Mouse (Mus musculus): Measurements from ENCODE around the gene A430078G23Rik. TPM values are rescaled to one million over a fixed set of nuclear protein-coding genes. Genes with fewer than 3 reads are reported as not detected.
A peak's percentile ranks its signal among the peaks of the same experiment; 100 is the strongest.
"Not testable (repeated sequence)": the region's sequence is repeated elsewhere in the genome, so short reads cannot be mapped to it uniquely, and the experiment has no call there.

The A430078G23Rik gene
- 1.6 and 3.1 TPM in 2 replicates for polyA plus RNA-seq (2012; rRNA removed)

- peak; percentile 16 for DNase-seq
These were observed at the start of gene A430078G23Rik for GRCm38 (mm10) chr8:3353189-3353810. TSS of gene A430078G23Rik (plus strand) at chr8:3353415.

GRCm38 (mm10) chr8:3308205-3308800 lies 44.9 kb upstream of the A430078G23Rik start:
- not testable (repeated sequence) for H3K4me1 ChIP-seq (ENCODE audit: control insufficient read depth, insufficient read depth, low read length); DNase-seq; H3K4me3 ChIP-seq (replicated peaks; ENCODE audit: extremely low read depth, low read depth, low read length)
- WGBS, result 80% methylated on average over 13 of the region's 13 CpGs

More at GRCm38 (mm10) chr8:3353189-3353810, at the start of gene A430078G23Rik:
- WGBS, result 32% methylated on average over 13 of the region's 13 CpGs
- TF ChIP-seq CTCF (IDR thresholded peaks at IDR 0.05; ENCODE audit: insufficient read depth, low read length) (no peak), POLR2A (IDR thresholded peaks at IDR 0.05; ENCODE audit: borderline replicate concordance, extremely low read depth, low read depth, low read length) (no peak)
- Histone ChIP-seq H3K4me3 (replicated peaks; ENCODE audit: extremely low read depth, low read depth, low read length) (peak within 1 kb of the TSS; percentile 40), H3K4me1 (ENCODE audit: control insufficient read depth, insufficient read depth, low read length) (no peaks in the 10 kb centered on the region; the same call in 1 of the 2 replicates)

GRCm38 (mm10) chr8:3309636-3310035 lies 43.6 kb upstream of the A430078G23Rik start:
- DNase-seq, result no peak
- no peaks in the 10 kb centered on the region for H3K4me1 ChIP-seq (ENCODE audit: control insufficient read depth, insufficient read depth, low read length)
- 85% methylated on average over 11 of the region's 11 CpGs for WGBS
- no peak overlapping the region for H3K4me3 ChIP-seq (replicated peaks; ENCODE audit: extremely low read depth, low read depth, low read length)
- TF ChIP-seq CTCF (IDR thresholded peaks at IDR 0.05; ENCODE audit: insufficient read depth, low read length) (no peak), POLR2A (IDR thresholded peaks at IDR 0.05; ENCODE audit: borderline replicate concordance, extremely low read depth, low read depth, low read length) (no peak)

GRCm38 (mm10) chr8:3311482-3311881 lies 41.7 kb upstream of the A430078G23Rik start:
- TF ChIP-seq POLR2A (IDR thresholded peaks at IDR 0.05; ENCODE audit: borderline replicate concordance, extremely low read depth, low read depth, low read length), result no peak
- TF ChIP-seq CTCF (IDR thresholded peaks at IDR 0.05; ENCODE audit: insufficient read depth, low read length), result no peak
- no peaks in the 10 kb centered on the region for H3K4me1 ChIP-seq (ENCODE audit: control insufficient read depth, insufficient read depth, low read length)
- WGBS, result 67% methylated on average over 4 of the region's 4 CpGs
- no peak for DNase-seq
- H3K4me3 ChIP-seq (replicated peaks; ENCODE audit: extremely low read depth, low read depth, low read length), result no peak overlapping the region

- not testable (repeated sequence) for DNase-seq; H3K4me1 ChIP-seq (ENCODE audit: control insufficient read depth, insufficient read depth, low read length); H3K4me3 ChIP-seq (replicated peaks; ENCODE audit: extremely low read depth, low read depth, low read length)
- WGBS, result 74% methylated on average over 1 of the region's 1 CpGs
These were observed 39.8 kb upstream of the A430078G23Rik start for GRCm38 (mm10) chr8:3313417-3313816.

GRCm38 (mm10) chr8:3313843-3314242 lies 39.4 kb upstream of the A430078G23Rik start:
- no peak for DNase-seq

GRCm38 (mm10) chr8:3314345-3314744 lies 38.9 kb upstream of the A430078G23Rik start:
- TF ChIP-seq CTCF (IDR thresholded peaks at IDR 0.05; ENCODE audit: insufficient read depth, low read length), result no peak
- no peak for TF ChIP-seq POLR2A (IDR thresholded peaks at IDR 0.05; ENCODE audit: borderline replicate concordance, extremely low read depth, low read depth, low read length)
- Histone ChIP-seq H3K4me3 (replicated peaks; ENCODE audit: extremely low read depth, low read depth, low read length) (no peak overlapping the region), H3K4me1 (ENCODE audit: control insufficient read depth, insufficient read depth, low read length) (no peaks in the 10 kb centered on the region)
- no peak for DNase-seq
- 79% methylated on average over 2 of the region's 2 CpGs for WGBS

More at GRCm38 (mm10) chr8:3313843-3314242, 39.4 kb upstream of the A430078G23Rik start:
- no peak overlapping the region for H3K4me3 ChIP-seq (replicated peaks; ENCODE audit: extremely low read depth, low read depth, low read length)
- TF ChIP-seq CTCF (IDR thresholded peaks at IDR 0.05; ENCODE audit: insufficient read depth, low read length) (no peak), POLR2A (IDR thresholded peaks at IDR 0.05; ENCODE audit: borderline replicate concordance, extremely low read depth, low read depth, low read length) (no peak)
- no peaks in the 10 kb centered on the region for H3K4me1 ChIP-seq (ENCODE audit: control insufficient read depth, insufficient read depth, low read length)
- 47% methylated on average over 3 of the region's 3 CpGs for WGBS

GRCm38 (mm10) chr8:3316585-3316984 lies 36.6 kb upstream of the A430078G23Rik start:
- no peak overlapping the region for H3K4me3 ChIP-seq (replicated peaks; ENCODE audit: extremely low read depth, low read depth, low read length)
- TF ChIP-seq POLR2A (IDR thresholded peaks at IDR 0.05; ENCODE audit: borderline replicate concordance, extremely low read depth, low read depth, low read length) (no peak), CTCF (IDR thresholded peaks at IDR 0.05; ENCODE audit: insufficient read depth, low read length) (no peak)
- WGBS, result 79% methylated on average over 5 of the region's 5 CpGs
- H3K4me1 ChIP-seq (ENCODE audit: control insufficient read depth, insufficient read depth, low read length), result no peaks in the 10 kb centered on the region
- DNase-seq, result no peak

- 96% methylated on average over 10 of the region's 11 CpGs for WGBS
- DNase-seq; H3K4me3 ChIP-seq (replicated peaks; ENCODE audit: extremely low read depth, low read depth, low read length); H3K4me1 ChIP-seq (ENCODE audit: control insufficient read depth, insufficient read depth, low read length): not testable (repeated sequence)
These were observed 33.9 kb upstream of the A430078G23Rik start for GRCm38 (mm10) chr8:3319267-3319666.

- Histone ChIP-seq H3K4me1 (ENCODE audit: control insufficient read depth, insufficient read depth, low read length) (no peaks in the 10 kb centered on the region), H3K4me3 (replicated peaks; ENCODE audit: extremely low read depth, low read depth, low read length) (no peak overlapping the region)
- TF ChIP-seq CTCF (IDR thresholded peaks at IDR 0.05; ENCODE audit: insufficient read depth, low read length) (no peak), POLR2A (IDR thresholded peaks at IDR 0.05; ENCODE audit: borderline replicate concordance, extremely low read depth, low read depth, low read length) (no peak)
- DNase-seq, result no peak
- 66% methylated on average over 2 of the region's 2 CpGs for WGBS
These were observed 29.0 kb upstream of the A430078G23Rik start for GRCm38 (mm10) chr8:3324253-3324652.

All from lung, adult 2 months (tissue).